Mouse (Mus musculus): Measurements from ENCODE around the gene Msi1.

GRCm38 (mm10) chr5:115490638-115491000 lies 61.2 kb downstream of the Msi1 start:
- no peak for TF ChIP-seq GATA1 (IDR thresholded peaks at IDR 0.05; ENCODE audit: low read length)
- no peak for TF ChIP-seq TAL1 (IDR thresholded peaks at IDR 0.05; ENCODE audit: low read length)
